Mouse (Mus musculus) ZHBTc4 (cell line): ENCODE results near the gene Cd300e.
A peak's percentile ranks its signal among the peaks of the same experiment; 100 is the strongest.
"Not testable (repeated sequence)": the region's sequence is repeated elsewhere in the genome, so short reads cannot be mapped to it uniquely, and the experiment has no call there.

Experiments
- DNase-seq: peaks from one replicate; pipeline ENCODE4 v3.0.0-alpha.2; 2011; ENCODE audit warnings: low read depth, low spot score

The Cd300e gene

DNA sequence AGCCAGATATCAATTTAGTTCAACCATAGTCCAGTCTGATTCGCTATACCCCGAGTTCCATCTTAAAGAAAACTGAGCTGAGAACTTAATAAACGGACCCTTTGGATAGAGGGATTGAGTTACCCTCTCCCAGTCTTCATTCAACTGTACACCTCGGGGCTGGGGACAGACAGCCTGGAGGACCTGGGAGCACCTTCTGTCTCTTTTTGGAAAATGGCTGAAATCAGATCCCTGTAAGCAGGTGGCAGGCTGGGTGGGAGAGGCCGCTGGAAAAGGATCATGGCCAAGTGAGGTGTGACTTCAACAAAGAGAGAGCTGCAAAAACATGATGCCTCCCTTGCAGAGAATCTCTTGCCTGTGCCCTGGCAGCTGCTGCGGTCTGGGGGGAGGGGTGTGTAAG, 20.2 kb upstream of the Cd300e start:
- no peak for DNase-seq

DNA sequence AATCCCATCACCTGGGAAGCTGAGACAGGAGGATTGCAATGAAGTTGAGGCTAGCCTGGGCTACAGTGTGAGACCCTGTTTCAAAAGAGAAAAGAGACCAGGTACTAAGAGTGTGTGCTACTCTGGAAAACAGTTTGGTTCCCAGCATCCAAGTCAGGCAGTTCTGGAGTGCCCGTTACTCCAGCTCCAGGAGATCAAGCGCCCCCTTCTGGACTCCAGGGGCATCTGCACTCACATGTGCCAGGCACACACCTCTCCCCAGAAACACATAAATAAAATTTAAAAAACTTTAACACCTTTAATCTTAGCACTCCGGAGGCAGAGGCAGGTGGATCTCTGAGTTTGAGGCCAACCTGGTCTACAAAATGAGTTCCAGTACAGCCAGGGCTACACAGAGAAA, 19.4 kb upstream of the Cd300e start:
- DNase-seq, result peak; percentile 70

DNA sequence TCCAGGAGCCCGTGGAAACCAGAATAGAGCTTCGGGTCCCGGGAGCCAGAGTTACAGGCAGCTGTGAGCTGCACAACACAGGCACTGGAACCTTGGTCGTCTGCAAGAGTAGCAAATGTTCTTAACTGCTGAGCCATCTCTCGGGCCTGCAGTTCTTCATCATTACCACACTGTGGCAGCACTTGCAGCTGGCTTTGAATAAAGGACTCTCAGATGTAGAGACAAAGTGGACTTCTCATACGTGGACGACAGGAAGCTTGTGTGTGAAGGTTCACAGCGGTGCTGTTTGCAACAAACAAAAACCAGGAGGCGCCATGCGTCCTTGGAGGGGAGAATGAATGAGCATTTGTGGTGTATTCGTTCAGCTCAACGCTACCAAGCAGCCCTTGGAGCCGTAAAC, 18.9 kb upstream of the Cd300e start:
- peak; percentile 83 for DNase-seq

DNA sequence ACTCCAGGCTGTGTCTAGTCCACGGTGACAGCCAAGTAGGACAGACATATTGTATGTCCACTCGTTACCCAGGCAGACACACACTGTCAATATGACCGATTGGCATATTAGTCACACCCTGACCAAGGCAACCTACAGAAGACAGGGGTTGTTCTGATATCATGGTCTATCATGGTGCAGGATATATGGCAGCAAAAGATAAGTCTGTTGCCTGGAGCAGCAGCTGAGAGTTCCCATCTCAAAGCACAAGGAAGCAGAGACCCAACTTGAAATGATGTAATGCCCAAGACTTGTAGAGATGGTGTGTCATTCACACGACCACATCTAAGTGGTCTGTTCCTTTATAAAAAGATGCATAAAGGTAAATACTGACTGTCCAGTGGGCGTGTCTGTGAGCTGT, 16.7 kb upstream of the Cd300e start:
- DNase-seq, result no peak

DNA sequence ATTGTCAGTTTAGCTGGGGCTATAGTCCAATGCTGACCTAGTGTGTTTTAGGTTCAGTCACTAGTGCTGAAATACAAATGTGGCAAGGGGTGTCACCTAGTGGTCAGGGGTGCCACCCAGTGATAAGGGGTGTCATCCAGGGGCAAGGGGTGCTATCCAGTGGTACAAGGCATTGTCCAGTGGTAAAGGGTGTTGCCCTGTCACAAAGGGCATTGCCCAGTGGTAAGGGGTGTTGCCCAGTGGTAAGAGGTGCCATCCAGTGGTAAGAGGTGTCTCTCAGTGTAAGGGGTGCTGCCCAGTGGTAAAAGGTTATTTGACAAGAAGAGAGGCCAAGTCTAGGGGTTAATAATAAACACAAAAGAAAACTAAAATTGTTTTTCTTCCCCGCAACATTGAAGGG, 15.5 kb upstream of the Cd300e start:
- no peak for DNase-seq

DNA sequence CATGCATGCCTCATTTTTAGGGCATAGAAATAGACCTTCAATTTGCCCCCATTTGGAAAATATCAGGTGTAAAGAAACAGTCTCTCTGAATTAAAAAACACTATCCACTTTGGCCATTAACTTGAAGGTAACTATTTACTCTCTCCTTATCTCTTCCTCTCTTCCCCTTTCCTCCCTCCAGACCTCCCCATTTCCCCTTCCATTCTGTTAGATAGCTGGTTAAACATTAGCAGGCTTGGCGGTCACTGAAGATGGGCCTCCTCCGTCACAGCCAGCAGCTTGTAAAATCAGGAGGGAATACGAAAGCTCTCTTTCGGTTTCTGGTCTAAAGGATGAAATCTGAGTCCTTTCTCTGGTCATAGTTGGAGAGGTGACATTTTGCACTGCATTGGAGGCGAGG, 13.9 kb upstream of the Cd300e start:
- no peak for DNase-seq

DNA sequence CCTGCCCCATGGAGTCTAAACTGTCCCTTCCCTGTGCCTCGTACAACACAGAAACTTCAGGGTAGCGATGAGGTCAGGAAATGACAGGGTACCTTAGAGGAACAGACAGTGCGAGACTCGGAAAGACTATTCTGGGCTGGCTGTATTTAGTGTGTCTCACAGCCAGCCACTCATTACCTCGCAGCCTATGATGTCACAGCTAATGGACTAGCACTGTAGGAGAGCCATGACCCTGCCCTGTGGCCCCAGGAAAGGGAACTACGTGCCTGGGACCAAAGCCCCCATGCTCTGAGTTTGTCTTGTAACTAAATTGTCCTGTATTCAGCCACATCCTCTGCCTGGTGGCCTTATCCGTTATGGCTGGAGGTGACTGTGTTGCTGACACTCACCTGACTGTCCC, 13.4 kb upstream of the Cd300e start:
- no peak for DNase-seq

DNA sequence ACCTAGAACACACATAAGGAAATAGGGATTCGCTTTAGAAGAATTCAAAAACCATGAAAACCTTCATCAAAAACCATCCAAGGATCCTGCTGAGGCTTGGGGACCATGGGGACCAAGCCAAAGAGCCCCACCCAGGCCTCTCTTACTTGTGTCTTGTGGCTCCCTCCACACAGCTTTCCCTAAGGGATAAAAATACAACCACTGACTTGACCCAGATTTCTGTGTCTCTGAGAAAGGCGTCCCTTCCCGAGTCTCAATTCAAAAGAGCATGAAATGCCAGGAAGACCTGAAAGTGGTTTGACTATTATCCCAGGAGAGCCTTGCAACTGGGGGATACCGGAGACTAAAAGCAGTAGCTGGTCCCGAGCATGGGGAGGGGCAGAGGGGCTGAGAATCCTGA, 11.0 kb upstream of the Cd300e start:
- no peak for DNase-seq

DNA sequence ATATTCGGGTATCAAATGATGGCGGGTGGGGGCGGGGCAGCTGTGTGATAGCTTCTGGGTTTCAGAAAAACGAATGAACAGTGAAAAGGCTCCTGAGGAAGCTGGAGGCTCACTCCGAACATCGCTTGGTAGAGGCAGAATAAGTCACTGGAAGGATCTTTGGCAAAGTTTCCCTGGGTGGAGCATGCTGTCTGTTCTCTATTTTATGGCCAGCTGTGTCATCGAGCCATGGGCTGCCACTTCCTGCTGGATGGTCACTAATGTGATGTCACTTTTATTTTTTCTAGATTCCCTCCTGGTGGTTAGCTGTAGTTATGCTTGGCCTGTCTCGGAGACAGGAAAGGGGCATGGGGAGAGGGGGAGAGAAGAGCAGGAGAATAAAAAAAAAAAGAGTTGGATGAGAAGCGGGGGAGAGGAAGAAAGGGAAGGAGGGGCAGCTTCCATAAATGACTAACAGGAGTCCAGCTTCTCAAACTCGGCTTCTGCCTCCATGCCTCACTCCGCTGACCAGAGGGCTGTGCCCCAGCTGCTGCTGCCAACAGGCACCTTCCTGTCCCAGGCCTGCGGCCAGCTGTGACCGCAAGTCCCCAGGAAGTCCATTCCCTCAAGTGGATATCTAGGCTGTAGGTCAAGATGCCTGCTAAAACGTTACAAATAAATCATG, 9.8 kb upstream of the Cd300e start:
- DNase-seq, result no peak

DNA sequence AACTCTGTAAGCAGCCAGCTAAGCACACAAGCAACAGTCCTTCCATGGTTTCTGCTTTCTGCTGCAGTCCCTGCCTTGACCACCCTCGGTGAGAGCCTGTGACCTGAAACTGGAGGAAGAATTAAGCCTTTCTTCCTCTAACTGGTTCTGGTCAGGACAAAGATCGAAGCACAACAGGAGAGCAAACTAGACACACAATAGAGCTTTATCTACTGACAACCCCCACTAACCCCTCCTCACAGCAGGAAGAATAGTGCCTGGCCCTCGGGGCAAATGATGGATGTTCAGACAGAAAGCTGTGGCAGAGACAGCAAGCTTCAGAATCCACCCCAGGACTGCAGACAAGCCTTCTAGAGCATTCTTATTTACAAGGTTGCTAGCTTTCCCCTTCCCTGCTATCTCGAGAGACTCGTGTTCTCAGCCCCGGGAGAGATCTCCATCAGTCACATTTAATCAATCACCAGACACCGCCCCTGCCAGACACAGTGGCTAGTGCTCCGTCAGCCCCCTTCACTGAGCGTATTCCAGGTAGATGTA, 9.1 kb upstream of the Cd300e start:
- DNase-seq, result peak; percentile 92

DNA sequence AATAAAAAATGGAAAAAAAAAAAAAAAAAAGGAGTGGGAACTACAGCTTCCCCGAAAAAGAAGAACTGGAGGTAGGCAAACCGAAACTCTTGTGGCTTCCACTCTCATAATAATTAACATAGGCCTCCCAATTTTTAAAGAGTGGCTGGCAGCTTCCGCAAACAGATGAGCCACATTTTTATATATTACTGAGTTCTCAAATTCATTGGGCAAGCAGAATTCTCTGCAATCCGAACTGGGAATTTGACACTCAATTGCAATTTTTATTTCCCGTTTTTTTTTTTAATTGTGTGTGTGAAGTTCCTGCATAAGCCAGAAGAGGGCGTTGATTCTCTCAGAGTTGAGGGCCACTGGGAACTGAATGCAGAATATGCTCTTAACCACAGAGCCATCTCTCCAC, 4.8 kb upstream of the Cd300e start:
- DNase-seq, result no peak

DNA sequence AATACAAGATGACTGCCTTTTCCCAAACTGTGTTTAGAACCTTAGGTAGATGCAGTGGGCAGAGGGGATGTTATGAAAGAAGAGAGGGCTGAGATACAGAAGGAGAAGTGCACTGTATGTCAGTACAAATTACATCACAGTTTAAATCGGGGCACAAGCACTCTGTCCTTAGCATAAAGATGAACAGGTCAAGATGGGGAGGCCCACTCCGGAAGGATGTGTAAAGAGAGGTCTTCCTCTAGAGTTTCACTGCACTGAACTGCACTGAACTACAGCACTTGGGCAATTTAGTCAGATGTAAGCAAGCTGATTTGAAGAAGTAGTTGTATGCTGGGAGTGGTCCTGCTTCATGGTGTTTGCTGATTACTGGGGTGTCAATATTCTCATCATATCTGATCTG, 2.2 kb downstream of the Cd300e start:
- no peak for DNase-seq

DNA sequence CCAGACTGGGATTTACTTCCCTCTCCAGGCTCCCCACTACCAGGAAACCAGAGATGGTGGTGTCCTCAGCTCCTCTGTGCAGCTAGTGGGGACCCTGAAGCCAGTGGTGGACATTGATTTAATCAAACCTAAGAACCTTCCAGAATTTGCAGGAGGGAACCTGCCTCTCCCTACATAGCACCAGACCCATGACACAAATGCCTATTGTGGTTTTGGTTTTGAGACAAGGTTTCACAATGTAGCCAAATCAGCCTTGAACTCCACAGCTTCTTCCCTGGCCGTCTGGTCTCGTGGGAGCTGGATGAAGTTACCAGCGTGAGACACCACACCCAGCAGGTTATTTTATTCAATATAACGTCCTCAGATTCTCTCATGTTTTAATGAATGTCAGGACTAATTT, 3.3 kb downstream of the Cd300e start:
- no peak for DNase-seq

DNA sequence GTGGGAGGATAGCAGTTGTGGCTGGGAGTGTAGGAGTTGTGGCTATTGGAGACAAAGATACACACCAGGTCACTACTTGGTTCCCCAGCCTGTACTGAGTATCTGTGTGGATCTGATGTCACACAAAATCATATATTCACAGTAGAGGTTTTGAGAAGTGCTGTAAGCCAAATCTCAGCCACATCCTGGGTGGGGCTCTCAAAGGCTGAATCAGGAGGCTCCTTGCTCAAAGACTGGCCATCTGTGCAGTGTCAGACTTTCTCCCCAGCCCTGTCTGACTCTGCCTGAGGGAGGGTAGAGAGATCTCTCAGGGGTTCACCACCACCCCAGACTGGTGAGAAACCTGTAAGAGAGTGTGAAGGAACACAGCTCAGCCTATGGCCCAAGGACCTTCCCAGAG, 7.4 kb downstream of the Cd300e start:
- no peak for DNase-seq

DNA sequence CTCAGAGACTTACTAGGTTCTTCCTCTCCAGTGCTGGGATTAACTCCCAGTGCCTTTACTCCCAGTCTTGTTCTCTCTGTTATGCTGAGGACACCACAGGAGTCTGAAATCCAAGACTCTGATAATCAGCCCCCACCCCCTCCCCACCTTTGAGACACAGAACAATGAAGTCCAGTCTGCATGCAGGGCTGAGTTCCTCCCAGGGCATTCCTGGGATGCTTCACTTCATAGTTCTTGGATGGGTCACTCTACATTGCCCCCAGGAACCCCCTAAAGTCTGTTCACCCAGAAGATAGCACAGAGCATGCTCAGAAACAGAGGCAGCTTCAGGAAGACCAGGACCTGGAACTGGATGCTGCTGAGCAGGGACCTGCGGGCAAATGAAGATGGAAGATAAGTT, 9.0 kb downstream of the Cd300e start:
- DNase-seq, result peak; percentile 40

DNA sequence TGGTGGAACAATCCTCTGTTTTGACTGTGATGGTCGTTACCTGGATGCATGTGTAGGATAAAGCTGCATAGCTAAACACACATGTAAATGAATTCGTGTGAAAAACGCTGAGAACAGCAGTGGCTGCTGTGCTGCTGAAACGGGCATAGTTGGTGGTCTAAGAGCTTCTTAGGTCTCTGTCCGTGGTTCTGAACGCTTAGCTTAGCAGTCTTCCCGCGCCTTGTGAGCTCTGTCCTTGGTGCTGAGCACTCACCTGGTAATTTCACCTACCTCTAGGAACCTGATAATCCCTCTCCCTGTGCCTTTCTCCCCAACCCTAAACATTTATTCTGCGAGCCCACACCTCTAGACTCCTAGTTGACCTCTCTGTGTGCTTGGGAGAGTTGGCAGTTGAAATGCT, 9.8 kb downstream of the Cd300e start:
- DNase-seq, result peak; percentile 87

DNA sequence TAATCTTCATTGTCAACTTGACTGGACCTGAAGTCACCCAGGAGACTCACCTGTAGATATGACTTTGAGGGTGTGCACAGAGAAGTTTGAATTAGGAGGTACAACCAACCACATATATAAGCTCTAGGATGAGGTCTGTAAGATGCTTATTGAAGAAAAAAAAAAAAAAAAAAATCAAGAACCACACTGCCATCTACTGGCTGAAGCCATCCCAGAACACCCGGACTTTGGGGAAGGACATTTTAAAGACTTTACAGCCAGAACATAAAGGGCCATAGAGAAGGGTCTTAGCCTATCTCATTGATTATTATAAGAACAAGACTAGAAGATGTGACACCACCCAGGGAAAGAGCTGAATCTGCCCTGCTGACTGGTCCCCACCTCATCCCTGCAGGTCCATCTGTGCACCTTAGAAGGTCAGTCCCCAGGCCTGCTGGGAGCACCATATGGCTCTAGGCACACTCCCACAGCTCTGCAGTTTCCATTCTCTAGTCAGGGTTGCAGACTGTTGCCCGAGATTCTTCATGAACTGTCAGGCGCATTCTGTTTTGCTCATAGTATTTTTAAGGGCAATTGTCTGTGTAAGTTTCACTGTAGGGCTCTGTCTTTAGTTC, 12.6 kb downstream of the Cd300e start:
- peak; percentile 39 for DNase-seq

DNA sequence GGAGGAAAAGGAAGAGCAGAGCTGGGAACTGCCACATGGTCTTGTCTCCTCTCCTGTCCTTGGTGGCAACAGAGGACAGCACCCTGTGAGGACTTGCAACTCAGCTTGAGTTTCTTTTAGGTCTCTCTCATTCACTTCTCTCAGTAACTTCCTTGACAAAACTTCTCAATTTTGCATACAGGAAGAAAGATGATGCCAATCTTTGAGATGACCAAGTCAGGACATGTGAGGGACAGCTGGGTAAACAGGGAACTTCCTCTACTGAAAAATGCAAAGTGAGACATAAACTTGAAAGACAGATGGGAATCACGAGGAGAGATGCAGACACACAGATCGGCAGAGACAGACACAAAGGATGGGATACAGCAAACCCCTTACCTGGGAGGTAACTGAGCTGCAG, 13.7 kb downstream of the Cd300e start, which contains the start of gene Cd300ld3:
Gene Cd300ld3, minus strand, starts transcription at position 151 of the 400 bp plus-strand sequence.
- no peak for DNase-seq

DNA sequence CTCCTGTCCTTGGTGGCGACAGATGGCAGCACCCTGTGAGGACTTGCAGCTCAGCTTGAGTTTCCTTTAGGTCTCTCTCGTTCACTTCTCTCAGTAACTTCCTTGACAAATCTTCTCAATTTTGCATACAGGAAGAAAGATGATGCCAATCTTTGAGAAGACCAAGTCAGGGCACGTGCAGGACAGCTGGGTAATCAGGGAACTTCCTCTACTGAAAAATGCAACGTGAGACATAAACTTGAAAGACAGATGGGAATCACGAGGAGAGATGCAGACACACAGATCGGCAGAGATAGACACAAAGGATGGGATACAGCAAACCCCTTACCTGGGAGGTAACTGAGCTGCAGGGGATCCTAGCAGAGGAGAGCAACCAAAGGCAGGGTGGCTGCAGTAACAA, 24.3 kb downstream of the Cd300e start, which contains the start of gene Cd300ld5:
Gene Cd300ld5, minus strand, starts transcription at position 101 of the 400 bp plus-strand sequence.
- DNase-seq, result not testable (repeated sequence)

DNA sequence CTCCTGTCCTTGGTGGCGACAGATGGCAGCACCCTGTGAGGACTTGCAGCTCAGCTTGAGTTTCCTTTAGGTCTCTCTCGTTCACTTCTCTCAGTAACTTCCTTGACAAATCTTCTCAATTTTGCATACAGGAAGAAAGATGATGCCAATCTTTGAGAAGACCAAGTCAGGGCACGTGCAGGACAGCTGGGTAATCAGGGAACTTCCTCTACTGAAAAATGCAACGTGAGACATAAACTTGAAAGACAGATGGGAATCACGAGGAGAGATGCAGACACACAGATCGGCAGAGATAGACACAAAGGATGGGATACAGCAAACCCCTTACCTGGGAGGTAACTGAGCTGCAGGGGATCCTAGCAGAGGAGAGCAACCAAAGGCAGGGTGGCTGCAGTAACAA, 35.1 kb downstream of the Cd300e start, which contains the start of gene Cd300ld4:
Gene Cd300ld4, minus strand, starts transcription at position 101 of the 400 bp plus-strand sequence.
- DNase-seq, result not testable (repeated sequence)

DNA sequence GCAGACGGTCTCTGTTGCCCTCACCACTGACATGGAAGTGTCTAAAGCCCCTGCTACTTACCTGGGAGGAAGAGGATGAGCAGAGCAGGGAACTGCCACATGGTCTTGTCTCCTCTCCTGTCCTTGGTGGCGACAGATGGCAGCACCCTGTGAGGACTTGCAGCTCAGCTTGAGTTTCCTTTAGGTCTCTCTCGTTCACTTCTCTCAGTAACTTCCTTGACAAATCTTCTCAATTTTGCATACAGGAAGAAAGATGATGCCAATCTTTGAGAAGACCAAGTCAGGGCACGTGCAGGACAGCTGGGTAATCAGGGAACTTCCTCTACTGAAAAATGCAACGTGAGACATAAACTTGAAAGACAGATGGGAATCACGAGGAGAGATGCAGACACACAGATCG, 45.9 kb downstream of the Cd300e start, which contains the start of gene Cd300ld2:
Gene Cd300ld2, minus strand, starts transcription at position 101 of the 400 bp plus-strand sequence.
- DNase-seq, result not testable (repeated sequence)

DNA sequence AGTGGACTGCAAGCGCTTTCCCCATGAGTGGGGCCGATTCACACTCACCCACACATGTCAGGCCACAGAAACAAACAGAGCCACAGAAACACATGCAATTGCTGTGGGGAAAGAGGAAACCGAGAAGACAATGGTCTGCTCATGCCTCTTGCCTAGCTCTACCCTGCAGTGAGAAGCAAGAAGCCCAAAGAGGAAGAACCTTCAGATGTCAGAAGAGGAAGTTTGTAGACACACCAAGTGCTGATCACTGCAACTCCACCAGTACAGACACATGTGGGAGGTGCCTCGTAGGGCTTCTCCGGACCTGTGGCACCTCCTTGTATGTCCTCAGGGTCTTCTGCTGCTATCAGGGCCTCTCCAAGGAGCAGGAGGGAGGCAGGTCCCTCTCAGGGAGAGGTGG, 57.9 kb downstream of the Cd300e start:
- DNase-seq, result no peak
